Mouse (Mus musculus): ENCODE results near the gene Timm29.

DNA sequence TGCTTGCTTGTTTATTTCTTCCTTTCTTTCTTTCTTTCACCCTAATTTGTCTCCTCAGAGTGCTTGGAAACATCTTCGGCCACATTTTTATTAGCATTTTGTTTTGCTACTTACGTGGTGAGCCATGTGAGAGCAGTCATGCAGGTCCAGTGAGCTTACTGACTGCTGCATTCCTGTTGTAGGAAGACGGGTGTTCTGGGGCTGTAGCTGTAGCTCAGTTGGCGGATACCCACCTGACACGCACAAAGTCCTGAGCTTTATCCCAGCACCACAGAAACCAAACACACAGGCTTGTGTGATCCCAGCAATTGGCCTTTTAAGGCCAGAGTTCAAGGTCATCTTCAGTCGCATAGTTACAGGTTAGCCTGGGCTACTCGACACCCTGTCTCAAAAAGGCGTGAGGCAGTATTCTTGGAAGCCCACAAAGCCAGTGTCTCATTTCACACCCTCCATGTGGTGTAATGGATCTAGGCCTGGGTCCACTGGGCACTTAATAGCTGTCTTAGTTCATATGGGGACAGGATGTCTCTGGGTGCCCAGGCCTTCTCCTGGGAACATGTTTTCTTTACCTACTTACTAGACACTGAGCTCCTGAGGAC lies 23.8 kb upstream of the Timm29 start:
- TF ChIP-seq CTCF (IDR thresholded peaks at IDR 0.05; ENCODE audit: low read depth) (no peak), EP300 (IDR thresholded peaks at IDR 0.05; ENCODE audit: low read depth) (no peak)

Data from heart, postnatal 0 days (tissue).